Mouse (Mus musculus) forebrain, embryonic 14.5 days (tissue): Measurements from ENCODE around the gene Sspo. TPM values are rescaled to one million over a fixed set of nuclear protein-coding genes. Genes with fewer than 3 reads are reported as not detected.

Source experiments
- ATAC-seq: fragments of 200-750 bp; cut with Nextera tagmentation; 2 replicates; pipeline ENCODE4 v1.8.0; 2017; ENCODE audit warnings: mild to moderate bottlenecking, moderate library complexity
- DNase-seq: peaks from one replicate; pipeline ENCODE4 v3.0.0-alpha.2; 2015; ENCODE audit warnings: low spot score
- H3K27ac ChIP-seq: fragments of 300-500 bp; sonication (generic); 2 replicates; pipeline ENCODE4 v1.5.1; 2014; ENCODE audit warnings: low read depth, mild to moderate bottlenecking, control low read depth, low read length, moderate library complexity
- H3K27me3 ChIP-seq: fragments of 300-500 bp; sonication (generic); replicated peaks from 2 replicates; pipeline ENCODE4 v1.6.1; 2014; ENCODE audit warnings: low read length, control low read depth, mixed read lengths; ENCODE audit not compliant: control insufficient read depth, insufficient read depth
- H3K36me3 ChIP-seq: fragments of 300-500 bp; sonication (generic); 2 replicates; pipeline ENCODE4 v1.6.1; 2014; ENCODE audit warnings: low read length, control low read depth; ENCODE audit not compliant: control insufficient read depth, insufficient read depth
- H3K4me1 ChIP-seq: fragments of 300-500 bp; sonication (generic); 2 replicates; pipeline ENCODE4 v1.6.1; 2014; ENCODE audit warnings: antibody characterized with exemption, low read length, control low read depth; ENCODE audit not compliant: control insufficient read depth, insufficient read depth
- H3K4me2 ChIP-seq: fragments of 300-500 bp; sonication (generic); 2 replicates; pipeline ENCODE4 v1.6.1; 2014; ENCODE audit warnings: mild to moderate bottlenecking, control low read depth, low read length
- H3K4me3 ChIP-seq: fragments of 300-500 bp; sonication (generic); 2 replicates; pipeline ENCODE4 v1.5.1; 2014; ENCODE audit warnings: low read depth, low read length, control low read depth
- H3K9ac ChIP-seq: fragments of 300-500 bp; sonication (generic); 2 replicates; pipeline ENCODE4 v1.6.1; 2014; ENCODE audit warnings: mild to moderate bottlenecking, low read length, control low read depth, moderate library complexity
- H3K9me3 ChIP-seq: fragments of 300-500 bp; sonication (generic); replicated peaks from 2 replicates; pipeline ENCODE4 v1.6.1; 2016; ENCODE audit warnings: low read length, control low read depth, mixed read lengths; ENCODE audit not compliant: control insufficient read depth
- WGBS: fragments of 180-500 bp; shearing (Covaris S2); extraction: QIAGEN DNeasy Blood & Tissue Kit; methylation state at CpG from one replicate; pipeline ENCODE4 v1.1.7; 2014; 5-methylcytosine and 5-hydroxymethylcytosine counted together
- polyA plus RNA-seq: library from polyadenylated mRNA; unstranded; fragments of >200 nt; fragmentation: Nextera tagmentation; extraction: Ambion mirVana; gene quantifications from 2 replicates; pipeline ENCODE4 v1.2.1, GENCODE M21; 2014

Sspo gene
- polyA plus RNA-seq, 1 experiment from 2014 or later = 0.48 TPM

DNA sequence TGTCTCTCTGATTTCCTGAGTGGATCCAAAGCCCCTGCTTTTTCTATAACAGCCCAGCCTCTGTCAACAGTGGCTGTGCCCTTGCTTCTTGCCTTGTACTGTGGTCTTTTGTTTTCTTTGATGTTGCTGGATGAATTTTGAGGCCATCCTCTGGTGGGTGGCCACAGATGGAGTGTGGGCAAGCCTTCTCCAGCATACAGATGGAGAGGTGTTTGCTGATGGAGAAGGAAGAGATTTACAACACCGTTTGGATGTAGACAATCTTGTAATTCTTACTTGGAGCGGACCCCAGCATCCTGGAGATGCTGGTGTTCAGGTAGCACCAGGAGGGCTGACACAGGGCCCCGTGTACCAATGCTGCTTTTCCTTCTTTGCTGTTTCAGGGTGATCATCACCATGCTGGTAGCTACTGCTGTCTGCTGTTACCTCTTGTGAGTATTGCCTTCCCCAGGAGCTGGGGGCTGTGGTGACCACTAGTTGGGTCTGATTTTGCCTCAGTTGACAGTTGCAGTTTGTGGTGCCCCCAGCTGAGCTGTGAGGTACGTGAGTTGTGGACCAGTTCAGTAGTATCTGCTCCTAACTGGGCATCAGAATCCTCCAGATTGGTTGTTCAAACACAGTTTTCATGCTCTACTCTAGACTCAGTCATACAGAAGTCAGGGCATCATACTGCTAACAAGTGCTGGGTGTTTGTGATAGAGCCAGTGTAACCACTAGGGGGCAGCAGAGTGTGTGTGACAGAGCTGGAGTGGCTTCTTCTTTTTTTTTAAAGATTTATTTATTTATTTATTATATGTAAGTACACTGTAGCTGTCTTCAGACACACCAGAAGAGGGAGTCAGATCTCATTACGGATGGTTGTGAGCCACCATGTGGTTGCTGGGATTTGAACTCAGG is 91.1 kb downstream of the Sspo start:
- ATAC-seq (no peak), DNase-seq (peak; percentile 85)
- peak overlapping the region; percentile 93; the same call in 1 of the 2 replicates for H3K9ac ChIP-seq
- H3K36me3 ChIP-seq = peaks cover 30% of the 10 kb centered on the region
- no peaks in the 10 kb centered on the region for H3K27me3 ChIP-seq
- 0 out of 2 replicates have a peak overlapping the region, but pooled peaks have one; percentile 64 for H3K4me3 ChIP-seq
- no peaks in the 10 kb centered on the region for H3K9me3 ChIP-seq
- H3K27ac ChIP-seq = no peak overlapping the region
- H3K4me2 ChIP-seq = peak overlapping the region; percentile 74
- H3K4me1 ChIP-seq = peaks cover 18% of the 10 kb centered on the region
- 80% methylated on average over 5 of the region's 5 CpGs for WGBS

DNA sequence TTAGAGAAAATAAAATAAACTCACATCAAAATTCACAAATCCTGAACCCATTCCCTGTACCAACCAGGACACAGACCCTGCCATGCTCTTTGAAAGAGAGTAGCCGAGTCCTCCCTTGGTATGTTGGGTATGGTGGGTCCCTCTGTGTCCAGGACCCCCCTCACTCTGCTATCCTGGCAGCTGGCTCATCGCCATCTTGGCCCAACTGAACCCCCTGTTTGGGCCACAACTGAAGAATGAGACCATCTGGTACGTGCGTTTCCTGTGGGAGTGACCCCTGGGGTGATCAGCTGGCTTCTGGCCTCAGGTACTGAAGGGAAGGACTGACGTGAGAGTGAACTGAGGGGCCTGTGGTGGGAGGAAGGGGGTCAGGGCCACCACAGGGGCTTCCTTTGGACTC is 91.8 kb downstream of the Sspo start:
- DNase-seq = no peak
- Histone ChIP-seq H3K4me2 (no peak overlapping the region), H3K27ac (no peak overlapping the region), H3K4me3 (no peak overlapping the region), H3K9me3 (no peaks in the 10 kb centered on the region), H3K27me3 (no peaks in the 10 kb centered on the region), H3K9ac (no peak overlapping the region), H3K36me3 (peaks cover 30% of the 10 kb centered on the region), H3K4me1 (peaks cover 18% of the 10 kb centered on the region)
- 76% methylated on average over 5 of the region's 5 CpGs for WGBS
- ATAC-seq = no peak

DNA sequence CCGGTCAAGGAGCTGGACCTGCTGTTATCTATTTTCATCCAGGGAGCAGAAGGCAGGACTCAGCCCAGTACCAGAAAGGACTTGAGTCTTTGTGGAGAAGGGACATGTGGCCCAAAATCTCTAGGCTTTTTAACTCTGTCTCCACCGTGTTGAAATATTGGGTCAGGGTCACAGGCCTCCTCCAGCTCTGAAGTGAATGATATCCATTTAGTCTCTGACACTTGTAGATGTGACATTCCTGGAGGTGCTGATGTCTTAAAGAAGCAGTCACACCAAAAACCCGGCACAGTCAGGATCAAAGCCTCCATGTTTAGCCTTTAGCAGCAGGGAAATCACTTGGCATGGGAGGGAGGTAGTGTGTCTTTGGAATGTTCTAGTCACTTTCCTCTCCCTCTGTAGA is 92.7 kb downstream of the Sspo start:
- Histone ChIP-seq H3K27ac (no peak overlapping the region), H3K27me3 (no peaks in the 10 kb centered on the region), H3K4me1 (peaks cover 18% of the 10 kb centered on the region), H3K9me3 (no peaks in the 10 kb centered on the region), H3K36me3 (peaks cover 30% of the 10 kb centered on the region), H3K9ac (no peak overlapping the region), H3K4me2 (no peak overlapping the region), H3K4me3 (no peak overlapping the region)
- DNase-seq (no peak), ATAC-seq (no peak)
- WGBS = 79% methylated on average over 3 of the region's 3 CpGs

DNA sequence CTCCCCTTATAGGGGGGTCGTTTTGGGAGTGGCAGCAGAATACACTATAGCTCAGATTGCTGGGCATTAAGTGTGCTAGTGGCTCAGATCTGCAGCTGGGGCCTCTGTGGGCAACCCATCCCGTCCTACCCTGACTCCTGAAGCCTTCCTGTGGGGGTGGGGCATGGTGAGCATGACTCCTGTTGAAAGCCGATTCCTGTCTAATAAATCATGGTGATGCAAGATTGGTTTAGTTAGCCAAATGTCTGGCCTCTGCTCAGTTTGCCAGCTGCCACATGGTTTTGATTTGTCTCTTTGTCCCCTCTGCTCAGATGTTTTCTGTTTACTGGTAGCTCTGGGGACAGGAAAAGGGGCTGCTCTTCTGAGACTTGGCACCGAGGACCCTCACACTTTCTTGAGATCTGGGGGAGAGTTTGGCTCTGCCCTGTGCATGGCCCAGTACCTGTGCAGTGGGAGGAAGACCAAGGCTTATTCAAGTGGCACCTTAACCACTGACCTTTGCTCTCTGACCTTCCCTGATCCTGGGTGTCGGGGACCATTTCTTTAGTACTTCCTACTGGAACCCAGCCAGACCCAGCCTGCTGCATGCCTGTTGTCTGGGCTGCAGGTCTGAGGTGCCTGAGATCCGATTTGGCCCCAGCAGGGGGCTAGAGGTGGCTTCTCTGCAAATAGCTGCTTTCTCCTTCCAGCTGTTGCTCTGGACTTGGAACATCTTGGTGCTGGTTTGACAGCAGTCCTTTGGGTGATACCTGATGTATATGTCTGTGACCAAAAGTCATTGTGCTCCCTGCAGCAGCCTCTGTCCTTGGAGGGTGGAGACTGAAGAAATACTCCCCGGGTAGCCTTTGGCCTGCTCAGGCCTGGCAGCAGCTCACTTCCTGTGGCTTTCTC is 93.8 kb downstream of the Sspo start:
- no peaks in the 10 kb centered on the region for H3K9me3 ChIP-seq
- ATAC-seq = no peak
- H3K4me1 ChIP-seq = peaks cover 14% of the 10 kb centered on the region
- 72% methylated on average over 7 of the region's 7 CpGs for WGBS
- no peak for DNase-seq
- no peaks in the 10 kb centered on the region for H3K27me3 ChIP-seq
- no peak overlapping the region for H3K9ac ChIP-seq
- H3K36me3 ChIP-seq = peaks cover 30% of the 10 kb centered on the region
- no peak overlapping the region for H3K4me2 ChIP-seq
- H3K4me3 ChIP-seq = no peak overlapping the region
- H3K27ac ChIP-seq = no peak overlapping the region

DNA sequence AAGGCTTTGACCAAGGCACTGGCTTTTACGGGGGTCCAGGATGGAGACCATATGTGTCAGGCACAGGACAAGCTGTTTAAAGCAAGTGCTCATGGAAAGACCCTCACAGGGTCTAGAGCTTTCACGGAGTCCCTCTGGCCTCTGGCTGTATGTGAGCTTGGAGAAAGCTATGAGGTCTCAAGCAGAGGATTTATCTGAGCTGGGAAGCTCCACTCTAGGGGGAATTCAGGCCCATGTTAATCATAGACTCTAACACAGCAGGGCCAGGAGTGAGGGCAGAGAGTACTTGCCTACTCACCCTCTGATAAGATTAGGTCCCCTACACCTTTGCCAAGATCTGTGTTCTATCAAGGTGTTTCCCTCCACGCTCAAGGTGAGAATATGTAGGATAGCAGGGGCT is 94.6 kb downstream of the Sspo start:
- no peak for ATAC-seq
- DNase-seq = no peak
- Histone ChIP-seq H3K9me3 (no peaks in the 10 kb centered on the region), H3K4me2 (no peak overlapping the region), H3K36me3 (peaks cover 30% of the 10 kb centered on the region), H3K27me3 (no peaks in the 10 kb centered on the region), H3K9ac (no peak overlapping the region), H3K27ac (no peak overlapping the region), H3K4me1 (peaks cover 11% of the 10 kb centered on the region), H3K4me3 (no peak overlapping the region)
- WGBS = 91% methylated on average over 3 of the region's 3 CpGs

DNA sequence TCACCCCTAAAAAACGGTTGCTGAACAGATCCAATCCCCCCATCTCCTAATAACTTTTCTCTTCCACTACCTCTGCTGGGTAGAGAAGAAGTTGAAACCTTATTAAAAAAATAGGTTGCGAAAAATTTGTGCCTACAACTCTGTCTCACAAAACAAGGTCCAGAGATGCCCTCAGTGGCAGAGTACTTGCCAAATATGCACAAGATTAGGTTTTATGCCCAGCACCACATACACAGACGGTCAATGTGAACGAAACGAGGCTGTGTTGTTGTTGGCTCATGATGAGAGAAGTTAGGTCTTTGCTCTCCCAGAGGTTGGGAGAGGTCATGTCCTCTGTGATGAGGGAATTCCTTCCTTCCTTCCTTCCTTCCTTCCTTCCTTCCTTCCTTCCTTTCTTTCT is 97.2 kb downstream of the Sspo start:
- no peak overlapping the region for H3K27ac ChIP-seq
- H3K36me3 ChIP-seq = peaks cover 26% of the 10 kb centered on the region
- H3K4me2 ChIP-seq = no peak overlapping the region
- no peak overlapping the region for H3K4me3 ChIP-seq
- WGBS = 76% methylated on average over 5 of the region's 5 CpGs
- H3K4me1 ChIP-seq = no peaks in the 10 kb centered on the region
- no peak for DNase-seq
- ATAC-seq = no peak
- no peak overlapping the region for H3K9ac ChIP-seq
- H3K27me3 ChIP-seq = no peaks in the 10 kb centered on the region
- H3K9me3 ChIP-seq = no peaks in the 10 kb centered on the region

DNA sequence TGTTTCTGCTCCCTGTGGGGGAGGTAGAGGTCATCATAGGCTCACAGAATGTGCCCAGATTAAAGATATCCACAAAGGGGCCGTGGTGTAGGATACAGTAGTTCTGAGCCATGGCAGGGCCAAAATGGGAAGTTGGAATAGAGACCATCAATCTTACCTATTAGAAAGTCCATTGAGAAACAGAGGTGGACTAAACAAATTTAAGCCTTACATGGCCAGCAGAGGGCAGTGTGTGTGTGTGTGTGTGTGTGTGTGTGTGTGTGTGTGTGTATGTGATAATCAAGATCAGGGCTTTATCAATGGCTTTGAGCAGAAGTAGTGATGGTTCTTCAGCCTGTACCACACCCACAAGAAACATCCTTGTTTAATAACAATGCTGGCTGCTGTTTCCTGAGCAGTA is 98.2 kb downstream of the Sspo start:
- WGBS = 64% methylated on average over 1 of the region's 1 CpGs
- H3K9me3 ChIP-seq = no peaks in the 10 kb centered on the region
- H3K27me3 ChIP-seq = no peaks in the 10 kb centered on the region; the same call in 1 of the 2 replicates
- peak; percentile 39 for DNase-seq
- peaks cover 16% of the 10 kb centered on the region for H3K36me3 ChIP-seq
- no peak for ATAC-seq
- H3K4me2 ChIP-seq = no peak overlapping the region
- no peaks in the 10 kb centered on the region for H3K4me1 ChIP-seq
- H3K4me3 ChIP-seq = no peak overlapping the region
- H3K27ac ChIP-seq = no peak overlapping the region
- no peak overlapping the region for H3K9ac ChIP-seq

DNA sequence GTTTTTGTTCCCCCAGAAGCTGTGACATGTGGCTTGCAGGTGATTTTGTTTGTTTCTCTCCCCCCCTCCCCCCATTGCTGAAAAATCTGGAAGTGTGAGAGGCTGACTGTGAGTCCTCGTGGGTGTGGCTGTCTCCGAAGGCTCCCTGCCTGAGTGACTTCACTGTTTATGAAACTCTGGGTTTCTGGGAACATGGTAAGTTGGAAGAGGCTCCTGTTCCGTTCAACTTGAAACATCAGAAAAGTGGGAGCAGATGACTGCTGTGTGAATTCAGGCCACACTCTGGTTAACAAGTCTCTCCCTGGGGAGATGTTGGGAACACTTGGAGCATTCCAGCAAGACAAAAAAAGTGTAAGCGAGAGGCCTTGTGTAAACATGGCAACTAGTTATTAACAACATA is 98.8 kb downstream of the Sspo start:
- no peak for DNase-seq
- Histone ChIP-seq H3K9me3 (no peaks in the 10 kb centered on the region), H3K4me3 (no peak overlapping the region), H3K9ac (no peak overlapping the region), H3K4me2 (no peak overlapping the region), H3K4me1 (no peaks in the 10 kb centered on the region), H3K27me3 (no peaks in the 10 kb centered on the region; the same call in 1 of the 2 replicates), H3K27ac (no peak overlapping the region), H3K36me3 (peaks cover 10% of the 10 kb centered on the region; the same call in 1 of the 2 replicates)
- ATAC-seq = no peak
- WGBS = 78% methylated on average over 4 of the region's 4 CpGs
